Mouse (Mus musculus): ENCODE data around the gene Cdkal1. TPM values are rescaled to one million over a fixed set of nuclear protein-coding genes. Genes with fewer than 3 reads are reported as not detected.

Gene Cdkal1
- polyA plus RNA-seq, 1 experiment = 3.3 TPM

DNA sequence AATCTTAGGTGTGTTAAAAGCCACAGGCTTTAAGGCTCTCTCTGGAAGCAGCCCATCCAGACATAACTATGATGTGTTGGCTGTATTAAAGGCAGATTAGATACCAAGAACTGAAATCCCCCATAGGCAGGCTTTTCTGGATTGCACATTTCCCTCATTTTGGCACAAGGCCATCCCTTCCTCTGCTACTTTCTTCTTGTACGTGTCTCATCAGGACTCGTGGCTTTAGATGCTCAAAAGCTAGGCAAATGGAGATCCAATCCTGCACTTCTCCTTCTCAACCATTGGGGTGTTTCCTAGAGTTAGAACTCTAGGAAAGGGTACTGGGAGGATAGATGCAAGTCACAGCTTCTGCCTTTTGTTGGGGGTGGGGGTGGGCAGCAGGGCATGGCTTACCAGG is 535.1 kb downstream of the Cdkal1 start:
- WGBS = 79% methylated on average over 2 of the region's 2 CpGs
- TF ChIP-seq CTCF (IDR thresholded peaks at IDR 0.05; ENCODE audit: borderline replicate concordance, control insufficient read depth, extremely low read depth, insufficient read depth, low read length, poor library complexity) = no peak
- no peaks in the 10 kb centered on the region for H3K4me1 ChIP-seq (replicated peaks; ENCODE audit: control insufficient read depth, insufficient read depth, low read length)

GRCm38 (mm10) chr13:29317703-29318102 is 537.8 kb downstream of the Cdkal1 start:
- no peaks in the 10 kb centered on the region for H3K27me3 ChIP-seq (ENCODE audit: control insufficient read depth, insufficient read depth, low read length)
- no peak overlapping the region for H3K27ac ChIP-seq (ENCODE audit: control insufficient read depth, insufficient read depth, low read length)
- no peak for TF ChIP-seq POLR2A (IDR thresholded peaks at IDR 0.05; ENCODE audit: control insufficient read depth, extremely low read depth, insufficient read depth, low read length, poor library complexity)
- no peak for TF ChIP-seq CTCF (IDR thresholded peaks at IDR 0.05; ENCODE audit: borderline replicate concordance, control insufficient read depth, extremely low read depth, insufficient read depth, low read length, poor library complexity)
- no peak for DNase-seq
- H3K4me3 ChIP-seq (ENCODE audit: control insufficient read depth, insufficient read depth, low read length) = no peak overlapping the region
- WGBS = 89% methylated on average over 1 of the region's 1 CpGs
- H3K36me3 ChIP-seq (ENCODE audit: control insufficient read depth, insufficient read depth, low read length) = no peaks in the 10 kb centered on the region
- no peaks in the 10 kb centered on the region for H3K4me1 ChIP-seq (replicated peaks; ENCODE audit: control insufficient read depth, insufficient read depth, low read length)

More for the DNA sequence above, 535.1 kb downstream of the Cdkal1 start:
- Histone ChIP-seq H3K27me3 (ENCODE audit: control insufficient read depth, insufficient read depth, low read length) (no peaks in the 10 kb centered on the region), H3K36me3 (ENCODE audit: control insufficient read depth, insufficient read depth, low read length) (no peaks in the 10 kb centered on the region), H3K4me3 (ENCODE audit: control insufficient read depth, insufficient read depth, low read length) (no peak overlapping the region), H3K27ac (ENCODE audit: control insufficient read depth, insufficient read depth, low read length) (no peak overlapping the region)
- DNase-seq = no peak

GRCm38 (mm10) chr13:29316271-29316670 is 539.2 kb downstream of the Cdkal1 start:
- H3K27me3 ChIP-seq (ENCODE audit: control insufficient read depth, insufficient read depth, low read length) = no peaks in the 10 kb centered on the region
- no peak overlapping the region for H3K4me3 ChIP-seq (ENCODE audit: control insufficient read depth, insufficient read depth, low read length)
- no peaks in the 10 kb centered on the region for H3K4me1 ChIP-seq (replicated peaks; ENCODE audit: control insufficient read depth, insufficient read depth, low read length)
- H3K27ac ChIP-seq (ENCODE audit: control insufficient read depth, insufficient read depth, low read length) = no peak overlapping the region
- no peaks in the 10 kb centered on the region for H3K36me3 ChIP-seq (ENCODE audit: control insufficient read depth, insufficient read depth, low read length)
- TF ChIP-seq POLR2A (IDR thresholded peaks at IDR 0.05; ENCODE audit: control insufficient read depth, extremely low read depth, insufficient read depth, low read length, poor library complexity) (no peak), CTCF (IDR thresholded peaks at IDR 0.05; ENCODE audit: borderline replicate concordance, control insufficient read depth, extremely low read depth, insufficient read depth, low read length, poor library complexity) (no peak)
- 97% methylated on average over 5 of the region's 5 CpGs for WGBS
- DNase-seq = no peak

GRCm38 (mm10) chr13:29312026-29312425 is 543.4 kb downstream of the Cdkal1 start:
- H3K27me3 ChIP-seq (ENCODE audit: control insufficient read depth, insufficient read depth, low read length) = no peaks in the 10 kb centered on the region
- H3K4me1 ChIP-seq (replicated peaks; ENCODE audit: control insufficient read depth, insufficient read depth, low read length) = no peaks in the 10 kb centered on the region
- DNase-seq = no peak
- no peak overlapping the region for H3K27ac ChIP-seq (ENCODE audit: control insufficient read depth, insufficient read depth, low read length)
- TF ChIP-seq CTCF (IDR thresholded peaks at IDR 0.05; ENCODE audit: borderline replicate concordance, control insufficient read depth, extremely low read depth, insufficient read depth, low read length, poor library complexity) (no peak), POLR2A (IDR thresholded peaks at IDR 0.05; ENCODE audit: control insufficient read depth, extremely low read depth, insufficient read depth, low read length, poor library complexity) (no peak)
- H3K36me3 ChIP-seq (ENCODE audit: control insufficient read depth, insufficient read depth, low read length) = no peaks in the 10 kb centered on the region
- WGBS = 59% methylated on average over 2 of the region's 2 CpGs
- H3K4me3 ChIP-seq (ENCODE audit: control insufficient read depth, insufficient read depth, low read length) = no peak overlapping the region

DNA sequence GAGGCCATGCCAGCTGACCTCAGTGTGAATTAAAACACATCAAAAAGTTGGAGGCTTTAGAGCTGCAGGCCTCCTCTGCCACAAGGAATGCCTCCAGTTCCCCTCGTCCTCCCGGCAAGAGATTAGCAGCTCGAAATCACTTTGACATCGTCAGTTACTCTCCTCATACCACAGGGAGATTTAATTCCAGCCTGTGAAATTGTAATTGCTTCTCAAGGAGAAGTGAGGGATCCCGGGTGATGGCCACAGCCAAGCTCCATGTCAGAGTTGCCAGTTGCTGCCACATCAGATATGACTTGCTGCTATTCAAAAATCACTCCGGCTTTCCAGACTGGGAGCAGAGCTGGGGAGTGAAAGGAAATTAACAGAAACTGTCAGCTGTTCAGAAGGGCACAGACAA is 548.1 kb downstream of the Cdkal1 start:
- Histone ChIP-seq H3K36me3 (ENCODE audit: control insufficient read depth, insufficient read depth, low read length) (no peaks in the 10 kb centered on the region), H3K27ac (ENCODE audit: control insufficient read depth, insufficient read depth, low read length) (no peak overlapping the region), H3K4me1 (replicated peaks; ENCODE audit: control insufficient read depth, insufficient read depth, low read length) (no peaks in the 10 kb centered on the region), H3K27me3 (ENCODE audit: control insufficient read depth, insufficient read depth, low read length) (no peaks in the 10 kb centered on the region), H3K4me3 (ENCODE audit: control insufficient read depth, insufficient read depth, low read length) (no peak overlapping the region)
- TF ChIP-seq CTCF (IDR thresholded peaks at IDR 0.05; ENCODE audit: borderline replicate concordance, control insufficient read depth, extremely low read depth, insufficient read depth, low read length, poor library complexity) = no peak
- TF ChIP-seq POLR2A (IDR thresholded peaks at IDR 0.05; ENCODE audit: control insufficient read depth, extremely low read depth, insufficient read depth, low read length, poor library complexity) = no peak
- DNase-seq = no peak
- WGBS = 72% methylated on average over 6 of the region's 6 CpGs

DNA sequence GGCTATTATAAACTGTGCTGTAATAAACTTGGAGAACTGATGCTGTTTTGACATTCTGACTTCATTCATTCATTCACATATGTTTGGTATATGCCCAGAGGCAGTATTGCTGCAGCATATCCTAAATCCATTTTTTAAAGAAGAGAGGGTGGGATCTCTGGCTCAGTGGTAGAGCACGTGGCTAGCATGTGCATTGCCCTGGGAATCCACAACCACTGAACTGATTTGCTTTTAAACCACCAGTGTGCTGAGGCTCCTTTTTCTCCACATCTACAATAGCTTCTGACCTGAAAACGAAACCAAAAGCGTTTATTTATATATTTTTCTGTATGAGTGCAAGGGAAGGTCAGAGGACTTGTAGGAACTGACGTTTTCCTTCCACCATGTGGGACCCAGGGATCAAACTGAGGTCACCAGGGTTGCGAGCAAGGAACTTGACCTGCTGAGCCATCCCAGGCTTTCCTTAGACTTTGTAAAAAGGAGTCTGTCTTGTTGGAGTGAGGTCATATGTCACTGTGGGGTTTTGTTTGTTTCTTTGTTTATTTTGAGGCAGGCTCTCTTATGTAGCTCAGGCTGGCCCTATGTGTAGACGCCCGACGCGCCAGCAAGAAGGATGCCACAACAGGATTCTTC is 562.8 kb downstream of the Cdkal1 start:
- Histone ChIP-seq H3K4me3 (ENCODE audit: control insufficient read depth, insufficient read depth, low read length) (no peak overlapping the region), H3K4me1 (replicated peaks; ENCODE audit: control insufficient read depth, insufficient read depth, low read length) (no peaks in the 10 kb centered on the region), H3K27ac (ENCODE audit: control insufficient read depth, insufficient read depth, low read length) (no peak overlapping the region), H3K36me3 (ENCODE audit: control insufficient read depth, insufficient read depth, low read length) (no peaks in the 10 kb centered on the region), H3K27me3 (ENCODE audit: control insufficient read depth, insufficient read depth, low read length) (no peaks in the 10 kb centered on the region)
- 71% methylated on average over 9 of the region's 9 CpGs for WGBS
- no peak for DNase-seq
- TF ChIP-seq CTCF (IDR thresholded peaks at IDR 0.05; ENCODE audit: borderline replicate concordance, control insufficient read depth, extremely low read depth, insufficient read depth, low read length, poor library complexity) = no peak
- TF ChIP-seq POLR2A (IDR thresholded peaks at IDR 0.05; ENCODE audit: control insufficient read depth, extremely low read depth, insufficient read depth, low read length, poor library complexity) = no peak

- WGBS = 62% methylated on average over 4 of the region's 4 CpGs
- DNase-seq = no peak
- H3K4me3 ChIP-seq (ENCODE audit: control insufficient read depth, insufficient read depth, low read length) = no peak overlapping the region
- TF ChIP-seq POLR2A (IDR thresholded peaks at IDR 0.05; ENCODE audit: control insufficient read depth, extremely low read depth, insufficient read depth, low read length, poor library complexity) (no peak), CTCF (IDR thresholded peaks at IDR 0.05; ENCODE audit: borderline replicate concordance, control insufficient read depth, extremely low read depth, insufficient read depth, low read length, poor library complexity) (no peak)
- H3K4me1 ChIP-seq (replicated peaks; ENCODE audit: control insufficient read depth, insufficient read depth, low read length) = no peaks in the 10 kb centered on the region
- H3K27me3 ChIP-seq (ENCODE audit: control insufficient read depth, insufficient read depth, low read length) = no peaks in the 10 kb centered on the region
- H3K36me3 ChIP-seq (ENCODE audit: control insufficient read depth, insufficient read depth, low read length) = no peaks in the 10 kb centered on the region
- no peak overlapping the region for H3K27ac ChIP-seq (ENCODE audit: control insufficient read depth, insufficient read depth, low read length)
These were observed 564.9 kb downstream of the Cdkal1 start for GRCm38 (mm10) chr13:29290569-29290968.

Measured in thymus, adult 2 months (tissue).